Mouse (Mus musculus) ES-Bruce4 (cell line): ENCODE results near the gene Gm49425. TPM values are rescaled to one million over a fixed set of nuclear protein-coding genes. Genes with fewer than 3 reads are reported as not detected.

Experiments
- H3K27ac ChIP-seq: 2 replicates; pipeline ENCODE4 v1.5.1; 2012; ENCODE audit warnings: low read length, inconsistent platforms; ENCODE audit not compliant: insufficient read depth
- H3K27me3 ChIP-seq: 2 replicates; pipeline ENCODE4 v1.6.1; 2012; ENCODE audit warnings: mild to moderate bottlenecking, low read length, inconsistent platforms; ENCODE audit not compliant: control insufficient read depth, poor library complexity, insufficient read depth, severe bottlenecking
- H3K36me3 ChIP-seq: 2 replicates; pipeline ENCODE4 v1.6.1; 2012; ENCODE audit warnings: inconsistent platforms, mild to moderate bottlenecking, low read length, moderate library complexity; ENCODE audit not compliant: control insufficient read depth, poor library complexity, insufficient read depth, severe bottlenecking
- H3K4me1 ChIP-seq: one replicate; pipeline ENCODE4 v1.8.1; 2011; ENCODE audit warnings: low read length; ENCODE audit not compliant: control insufficient read depth, insufficient read depth
- H3K4me3 ChIP-seq: 2 replicates; pipeline ENCODE4 v1.5.1; 2011; ENCODE audit warnings: low read depth, mild to moderate bottlenecking, low read length
- H3K9ac ChIP-seq: 2 replicates; pipeline ENCODE4 v1.6.1; 2012; ENCODE audit warnings: low read depth, mild to moderate bottlenecking, inconsistent platforms; ENCODE audit not compliant: poor library complexity, severe bottlenecking
- H3K9me3 ChIP-seq: replicated peaks from 2 replicates; pipeline ENCODE4 v1.6.1; 2012; ENCODE audit warnings: mild to moderate bottlenecking, low read length, inconsistent platforms; ENCODE audit not compliant: control insufficient read depth, poor library complexity, insufficient read depth, severe bottlenecking
- CTCF ChIP-seq: IDR thresholded peaks from one replicate; pipeline ENCODE4 v1.8.1; 2011; ENCODE audit warnings: low read depth, low read length
- EP300 ChIP-seq: IDR thresholded peaks from 2 replicates; pipeline ENCODE4 v1.6.1; 2011; ENCODE audit warnings: low read depth, low read length; ENCODE audit not compliant: insufficient read depth
- POLR2A ChIP-seq: IDR thresholded peaks from one replicate; pipeline ENCODE4 v1.8.1; 2011; ENCODE audit warnings: low read length; ENCODE audit not compliant: insufficient read depth
- polyA plus RNA-seq: library from polyadenylated mRNA; stranded (reverse); fragments of >200 nt; gene quantifications from 2 replicates; pipeline ENCODE4 v1.2.4, GENCODE M21; 2011; ENCODE audit warnings: low read depth; ENCODE audit not compliant: missing spikeins, insufficient read depth, insufficient read length

Gm49425 gene
- polyA plus RNA-seq, 1 experiment, result not detected

- no peak overlapping the region for H3K4me3 ChIP-seq
- H3K4me1 ChIP-seq, result no peaks in the 10 kb centered on the region
- H3K9ac ChIP-seq, result no peak overlapping the region
- H3K27me3 ChIP-seq, result no peaks in the 10 kb centered on the region
- TF ChIP-seq POLR2A (no peak), CTCF (no peak), EP300 (no peak)
- no peak overlapping the region for H3K27ac ChIP-seq
- H3K36me3 ChIP-seq, result no peaks in the 10 kb centered on the region
- no peaks in the 10 kb centered on the region for H3K9me3 ChIP-seq
Measured at GRCm38 (mm10) chr15:101483646-101484045, 33.4 kb downstream of the Gm49425 start.

- no peak overlapping the region for H3K27ac ChIP-seq
- TF ChIP-seq POLR2A, result no peak
- no peak for TF ChIP-seq EP300
- no peak for TF ChIP-seq CTCF
Measured at GRCm38 (mm10) chr15:101482056-101482455, 35.0 kb downstream of the Gm49425 start.

GRCm38 (mm10) chr15:101479666-101480060, 37.4 kb downstream of the Gm49425 start:
- H3K27me3 ChIP-seq, result no peaks in the 10 kb centered on the region
- H3K9ac ChIP-seq, result no peak overlapping the region
- H3K4me3 ChIP-seq, result no peak overlapping the region
- H3K4me1 ChIP-seq, result no peaks in the 10 kb centered on the region
- H3K27ac ChIP-seq, result no peak overlapping the region
- H3K9me3 ChIP-seq, result no peaks in the 10 kb centered on the region
- TF ChIP-seq CTCF (no peak), POLR2A (no peak)
- no peaks in the 10 kb centered on the region for H3K36me3 ChIP-seq

More at GRCm38 (mm10) chr15:101482056-101482455, 35.0 kb downstream of the Gm49425 start:
- H3K4me3 ChIP-seq, result no peak overlapping the region
- no peaks in the 10 kb centered on the region for H3K27me3 ChIP-seq
- no peaks in the 10 kb centered on the region for H3K4me1 ChIP-seq
- no peaks in the 10 kb centered on the region for H3K9me3 ChIP-seq
- no peaks in the 10 kb centered on the region for H3K36me3 ChIP-seq
- H3K9ac ChIP-seq, result no peak overlapping the region

GRCm38 (mm10) chr15:101479007-101479665, 37.9 kb downstream of the Gm49425 start:
- no peaks in the 10 kb centered on the region for H3K9me3 ChIP-seq
- H3K27me3 ChIP-seq, result no peaks in the 10 kb centered on the region
- TF ChIP-seq EP300 (no peak), CTCF (peak; percentile 58)
- no peak overlapping the region for H3K9ac ChIP-seq
- no peak overlapping the region for H3K27ac ChIP-seq
- H3K4me3 ChIP-seq, result no peak overlapping the region
- no peaks in the 10 kb centered on the region for H3K36me3 ChIP-seq
- H3K4me1 ChIP-seq, result no peaks in the 10 kb centered on the region

- H3K36me3 ChIP-seq, result no peaks in the 10 kb centered on the region
- H3K27ac ChIP-seq, result no peak within 1 kb of the TSS
- TF ChIP-seq CTCF (no peak), POLR2A (no peak), EP300 (no peak)
- no peaks in the 10 kb centered on the region for H3K4me1 ChIP-seq
- no peaks in the 10 kb centered on the region for H3K9me3 ChIP-seq
- no peak within 1 kb of the TSS for H3K9ac ChIP-seq
- no peaks in the 10 kb centered on the region for H3K27me3 ChIP-seq
- no peak within 1 kb of the TSS for H3K4me3 ChIP-seq
Measured at GRCm38 (mm10) chr15:101472952-101473528, 44.0 kb downstream of the Gm49425 start, which contains the start of gene Krt86. TSS of gene Krt86 (plus strand) at chr15:101473478.

GRCm38 (mm10) chr15:101469093-101469492, 48.0 kb downstream of the Gm49425 start:
- no peak for TF ChIP-seq CTCF
- no peak for TF ChIP-seq EP300

More at GRCm38 (mm10) chr15:101469093-101469492, 48.0 kb downstream of the Gm49425 start:
- Histone ChIP-seq H3K4me3 (no peak overlapping the region), H3K27me3 (no peaks in the 10 kb centered on the region), H3K9me3 (no peaks in the 10 kb centered on the region), H3K27ac (no peak overlapping the region), H3K9ac (no peak overlapping the region), H3K36me3 (no peaks in the 10 kb centered on the region), H3K4me1 (no peaks in the 10 kb centered on the region)

Other genes with a start within 250 kb of the Gm49425 start
- gene Atg101, start 233.0 kb downstream of the Gm49425 start, polyA plus RNA-seq, result 37.6 and 39.1 TPM in 2 replicates
- not detected in 2 replicates for gene 6030408B16Rik, start 224.0 kb downstream of the Gm49425 start, polyA plus RNA-seq
- 1.1 and 1.6 TPM in 2 replicates for gene Krt80, start 147.1 kb downstream of the Gm49425 start, polyA plus RNA-seq
- gene Krt7, start 106.2 kb downstream of the Gm49425 start, polyA plus RNA-seq, result 30.7 and 36.4 TPM in 2 replicates
- gene Krt87, start 78.5 kb downstream of the Gm49425 start, polyA plus RNA-seq, result not detected in 2 replicates
- not detected in 2 replicates for gene Krt88, start 69.5 kb downstream of the Gm49425 start, polyA plus RNA-seq
- gene Krt81, start 53.5 kb downstream of the Gm49425 start, polyA plus RNA-seq, result not detected in 2 replicates
- not detected in 2 replicates for gene Krt86, start 43.8 kb downstream of the Gm49425 start, polyA plus RNA-seq
- not detected in 2 replicates for gene Krt83, start 25.7 kb downstream of the Gm49425 start, polyA plus RNA-seq
- gene Krt84, start 15.6 kb upstream of the Gm49425 start, polyA plus RNA-seq, result not detected in 2 replicates
- not detected in 2 replicates for gene Krt82, start 33.4 kb upstream of the Gm49425 start, polyA plus RNA-seq
- gene Krt90, start 45.7 kb upstream of the Gm49425 start, polyA plus RNA-seq, result not detected in 2 replicates
- not detected in 2 replicates for gene Krt75, start 56.6 kb upstream of the Gm49425 start, polyA plus RNA-seq
- not detected in 2 replicates for gene Gm5414, start 110.9 kb upstream of the Gm49425 start, polyA plus RNA-seq
- gene Gm5478, start 130.1 kb upstream of the Gm49425 start, polyA plus RNA-seq, result not detected in 2 replicates
- not detected in 2 replicates for gene Krt6b, start 163.0 kb upstream of the Gm49425 start, polyA plus RNA-seq
- gene Krt6a, start 177.0 kb upstream of the Gm49425 start, polyA plus RNA-seq, result not detected in 2 replicates
- gene Krt5, start 195.6 kb upstream of the Gm49425 start, polyA plus RNA-seq, result not detected in 2 replicates
- not detected in 2 replicates for gene Krt71, start 225.8 kb upstream of the Gm49425 start, polyA plus RNA-seq